Mouse (Mus musculus): ENCODE results near the gene Parp2. TPM values are rescaled to one million over a fixed set of nuclear protein-coding genes. Genes with fewer than 3 reads are reported as not detected.
"Not testable (repeated sequence)": the region's sequence is repeated elsewhere in the genome, so short reads cannot be mapped to it uniquely, and the experiment has no call there.

The Parp2 gene
- total RNA-seq (2015) (63.6 and 99.3 TPM in 2 replicates), total RNA-seq (2017) (92.4 and 99.5 TPM in 2 replicates)

DNA sequence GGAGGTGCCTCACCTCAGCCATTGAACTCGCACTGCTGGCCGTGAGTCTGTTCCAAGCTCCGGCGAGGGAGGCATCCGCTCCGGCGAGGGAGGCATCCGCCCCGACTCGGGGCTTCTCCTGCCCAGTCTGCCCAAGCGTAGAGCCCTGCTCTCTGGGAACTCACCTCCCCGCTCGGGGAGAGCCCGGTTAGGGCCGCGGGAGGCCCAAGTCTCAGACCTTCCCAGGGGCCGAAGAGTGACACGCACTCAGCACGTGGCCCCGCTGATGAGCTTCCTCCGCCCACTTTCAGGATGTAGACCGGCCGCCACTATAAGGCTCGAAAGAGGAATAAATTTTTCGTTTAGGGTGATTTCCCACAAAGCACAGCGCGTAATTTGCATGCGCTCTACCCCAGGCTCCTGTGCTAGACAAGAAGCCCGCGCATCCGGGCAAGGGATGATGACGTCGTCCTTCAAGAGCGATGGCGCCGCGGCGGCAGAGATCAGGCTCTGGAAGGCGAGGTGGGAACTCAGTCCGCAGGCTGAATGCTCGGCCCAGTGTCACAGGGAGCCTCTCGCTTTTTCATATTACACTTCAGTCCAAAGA lies at the start of gene Parp2, which contains the start of gene Ccnb1ip1:
Gene Parp2 (plus strand): TSS at position 355 of the 586 bp plus-strand sequence.
Gene Ccnb1ip1 (minus strand): TSS at position 246 of the 586 bp plus-strand sequence.
- ATAC-seq (replicated peaks; ENCODE audit: poor library complexity): peak; percentile 91

DNA sequence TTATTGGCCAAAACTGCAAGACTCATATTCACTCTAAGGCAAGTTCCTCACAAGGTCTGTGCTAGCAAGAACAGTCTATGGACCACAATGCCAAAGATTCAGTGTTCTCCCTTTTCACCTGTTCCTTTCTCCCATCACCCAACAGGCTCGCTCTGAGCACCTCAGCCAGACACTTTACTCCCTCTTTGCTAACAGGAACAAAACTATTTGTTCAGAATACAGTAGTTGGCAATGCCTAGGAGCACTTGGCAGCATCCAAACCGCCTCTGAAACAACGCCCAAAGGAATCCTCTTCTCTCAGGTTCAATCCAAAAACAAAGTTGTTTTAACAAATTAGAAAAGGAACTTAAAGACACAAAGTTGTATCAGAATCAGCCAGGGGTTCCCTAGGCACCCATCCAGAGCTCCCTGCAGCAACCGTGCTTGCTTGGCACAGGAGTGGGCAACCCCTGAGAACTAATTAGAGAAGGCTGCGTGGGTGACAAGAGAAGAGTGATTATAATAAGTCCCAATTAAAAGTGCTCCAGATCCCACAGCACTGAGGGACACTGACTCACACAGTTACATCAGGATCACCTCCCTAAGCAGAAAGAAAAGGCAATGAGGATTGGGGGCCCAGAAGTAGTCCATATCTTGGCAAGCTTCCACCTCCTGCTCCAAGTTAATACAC lies 49.1 kb upstream of the Parp2 start:
- ATAC-seq (replicated peaks; ENCODE audit: poor library complexity): no peak

DNA sequence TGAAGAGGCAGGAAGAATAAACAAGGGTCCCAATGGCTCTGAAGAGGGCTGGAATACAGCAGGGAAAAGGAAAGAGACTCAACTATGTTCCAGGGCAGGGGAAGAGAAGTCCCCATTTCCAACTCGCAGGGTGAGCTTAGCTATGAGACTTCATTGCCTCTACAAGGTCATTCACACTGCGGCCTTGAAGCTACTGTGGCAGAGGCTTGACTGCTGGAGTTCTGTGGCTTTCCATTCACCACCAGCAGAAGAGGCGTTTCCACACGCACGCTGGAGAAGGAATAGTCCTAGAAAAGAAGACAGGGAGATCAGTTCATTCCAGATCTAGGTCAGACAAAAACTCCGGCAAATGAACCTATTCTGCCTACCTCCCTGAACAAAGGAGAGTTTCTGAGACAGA lies 41.9 kb upstream of the Parp2 start:
- ATAC-seq (replicated peaks; ENCODE audit: poor library complexity): no peak

DNA sequence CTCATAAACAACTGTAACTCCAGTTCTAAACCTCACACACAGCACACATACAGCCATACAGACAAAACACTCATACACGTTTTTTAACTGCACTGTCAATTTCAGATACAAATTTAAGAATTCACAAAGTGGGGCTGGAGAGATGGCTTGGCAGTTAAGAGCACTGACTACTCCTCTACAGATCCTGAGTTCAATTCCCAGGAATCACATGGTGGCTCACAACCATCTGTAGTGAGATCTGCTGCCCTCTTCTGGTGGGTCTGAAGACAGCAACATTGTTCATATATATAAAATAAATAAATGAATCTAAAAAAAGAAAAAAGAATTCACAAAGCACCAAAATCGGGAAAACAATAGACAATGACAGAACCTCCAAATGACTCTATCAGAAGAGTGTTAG lies 36.3 kb upstream of the Parp2 start:
- no peak for ATAC-seq (replicated peaks; ENCODE audit: poor library complexity)

DNA sequence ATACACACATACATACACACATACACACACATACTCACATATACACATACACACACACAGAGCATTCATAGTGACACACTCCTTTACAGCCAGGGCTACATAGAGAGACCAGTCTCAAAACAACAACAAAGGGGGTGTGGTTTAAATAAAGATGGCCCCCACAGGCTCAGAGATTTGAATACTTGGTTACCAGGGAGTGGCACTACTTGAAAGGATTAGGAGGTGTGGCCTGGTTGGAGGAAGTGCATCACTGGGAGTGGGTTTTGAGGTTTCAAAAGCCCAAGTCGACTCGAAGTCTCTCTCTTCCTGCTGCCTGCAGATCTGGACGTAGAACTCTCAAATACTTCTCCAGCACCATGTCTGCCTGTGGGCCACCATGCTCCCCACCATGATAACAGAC lies 25.5 kb upstream of the Parp2 start:
- no peak for ATAC-seq (replicated peaks; ENCODE audit: poor library complexity)

DNA sequence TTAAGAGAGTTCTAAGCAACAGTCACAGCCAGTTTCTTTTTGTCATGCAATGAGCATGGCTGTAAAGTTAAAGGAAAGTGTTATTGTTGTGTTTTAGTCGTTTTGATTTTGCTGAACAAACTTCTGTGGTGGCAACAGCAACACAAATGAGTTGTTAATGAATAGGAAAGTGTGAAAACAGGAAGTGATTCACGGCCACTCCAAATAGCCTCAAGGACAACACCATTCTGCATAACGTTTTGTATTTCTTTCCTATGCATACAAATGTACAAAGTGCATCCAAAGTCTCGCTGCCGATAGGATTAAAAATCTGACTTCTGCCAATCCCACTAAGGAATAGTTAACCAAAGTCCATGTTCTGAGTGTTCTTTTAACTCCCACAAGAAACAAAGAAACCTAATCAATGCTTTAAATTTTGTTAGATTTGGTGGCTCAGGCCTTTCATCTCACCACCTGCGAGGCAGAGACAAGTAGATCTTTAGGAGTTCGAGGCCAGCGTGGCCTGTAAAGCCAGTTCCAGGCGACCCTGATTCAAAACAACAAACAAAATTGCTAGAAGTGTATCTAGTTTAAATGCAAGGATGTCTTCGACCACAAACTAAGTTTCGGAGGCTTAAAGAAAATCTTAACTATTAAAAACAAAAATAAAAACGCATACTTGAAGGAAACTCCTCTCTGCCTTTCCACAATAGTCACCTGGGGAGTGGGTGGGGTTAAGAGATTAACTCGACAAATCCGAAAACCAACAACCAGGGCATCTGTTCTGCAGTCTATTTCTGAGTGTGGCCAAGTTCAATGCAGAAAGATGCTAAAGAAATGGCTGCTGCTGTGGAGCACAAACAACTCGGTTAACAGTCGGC lies 23.0 kb upstream of the Parp2 start:
- no peak for ATAC-seq (replicated peaks; ENCODE audit: poor library complexity)

DNA sequence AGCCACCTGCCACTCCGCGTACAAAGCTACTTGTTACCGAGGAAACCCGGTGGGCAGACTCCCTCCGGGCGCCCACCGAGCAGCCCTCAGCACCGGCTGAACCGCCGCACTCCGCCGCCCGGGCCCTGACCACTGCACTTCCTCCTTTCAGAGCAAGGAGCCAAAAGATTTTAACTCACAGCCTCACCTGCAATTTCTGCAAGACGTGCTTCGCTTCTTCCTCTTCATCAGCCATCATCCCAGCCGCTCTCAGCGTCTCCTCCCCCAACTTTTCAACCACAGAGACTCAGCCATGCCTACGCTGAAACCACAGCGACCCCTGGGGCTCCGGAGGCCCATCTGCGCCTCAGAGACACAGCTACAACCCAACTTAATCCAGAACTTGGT lies 22.4 kb upstream of the Parp2 start, which contains the start of gene Ttc5:
Gene Ttc5 (minus strand): TSS at position 269 of the 387 bp plus-strand sequence.
- peak; percentile 99 for ATAC-seq (replicated peaks; ENCODE audit: poor library complexity)

DNA sequence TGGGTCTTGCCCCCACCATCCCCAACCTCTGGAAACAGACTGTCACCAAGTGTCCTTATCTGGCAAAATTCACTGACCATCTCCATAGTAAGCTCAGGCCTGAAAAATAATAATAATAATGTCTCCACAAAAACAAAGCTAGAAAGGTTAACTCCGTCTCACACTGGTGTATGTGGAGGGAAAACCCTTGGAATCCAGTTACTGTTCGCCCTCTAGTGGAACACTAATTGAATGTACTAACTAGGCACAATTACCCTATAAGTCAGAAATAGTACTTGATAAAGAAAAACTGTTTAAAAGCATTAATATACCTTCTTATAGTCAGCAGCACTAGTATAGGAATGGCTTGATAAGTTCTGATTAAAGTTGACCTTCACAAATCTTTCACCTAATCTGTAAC lies 19.5 kb upstream of the Parp2 start:
- peak; percentile 43 for ATAC-seq (replicated peaks; ENCODE audit: poor library complexity)

DNA sequence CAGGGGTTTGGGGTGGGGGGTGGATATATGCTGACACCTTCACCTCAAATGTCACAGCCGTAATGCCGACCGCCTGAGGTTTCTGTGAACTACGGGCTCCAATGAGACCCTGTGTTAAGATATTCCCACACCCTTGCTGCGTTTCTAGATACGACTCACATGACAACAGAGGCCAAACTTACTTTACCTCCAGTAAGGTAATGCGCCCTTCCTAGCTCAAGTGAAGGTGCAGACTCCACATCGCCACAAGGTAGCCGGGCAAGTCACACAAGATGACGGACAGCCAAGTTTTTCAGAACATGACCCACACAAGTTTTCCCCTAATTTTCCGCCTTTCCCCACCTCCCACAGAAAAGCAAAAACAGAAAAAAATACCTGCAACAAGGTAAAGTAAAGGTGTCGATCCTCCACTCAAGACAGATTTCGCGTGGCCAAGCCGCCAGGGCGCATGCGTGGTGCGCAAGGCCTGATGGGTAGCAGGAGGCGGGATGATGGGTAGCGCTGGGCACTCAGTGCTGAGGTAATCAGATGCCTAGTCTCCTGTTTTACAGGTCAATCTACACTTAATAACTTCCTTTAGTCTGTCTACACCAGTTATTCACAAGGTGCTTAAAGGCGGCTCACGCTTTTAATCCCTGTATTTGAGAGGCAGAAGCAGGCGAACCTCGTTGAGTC lies 12.2 kb upstream of the Parp2 start:
- ATAC-seq (replicated peaks; ENCODE audit: poor library complexity): no peak

DNA sequence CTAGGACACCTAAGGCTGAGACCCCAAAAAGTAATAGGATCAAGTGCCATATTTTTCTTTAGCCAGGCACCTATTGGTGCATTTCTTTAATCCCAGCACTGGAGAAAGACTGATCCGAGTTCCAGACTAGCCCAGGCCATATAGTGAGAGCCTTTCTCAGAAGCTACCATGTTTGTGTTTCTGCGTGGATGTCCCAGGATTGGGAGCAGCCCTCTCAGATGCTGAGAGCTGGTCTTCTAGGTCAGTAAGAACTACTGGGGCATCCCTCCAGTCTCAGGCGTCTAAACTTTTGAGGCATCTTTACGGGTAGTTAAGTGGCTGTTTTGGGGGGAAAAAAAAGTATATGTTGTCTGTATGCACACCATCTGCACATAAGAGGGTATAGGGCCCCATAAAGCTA lies 11.7 kb upstream of the Parp2 start:
- no peak for ATAC-seq (replicated peaks; ENCODE audit: poor library complexity)

DNA sequence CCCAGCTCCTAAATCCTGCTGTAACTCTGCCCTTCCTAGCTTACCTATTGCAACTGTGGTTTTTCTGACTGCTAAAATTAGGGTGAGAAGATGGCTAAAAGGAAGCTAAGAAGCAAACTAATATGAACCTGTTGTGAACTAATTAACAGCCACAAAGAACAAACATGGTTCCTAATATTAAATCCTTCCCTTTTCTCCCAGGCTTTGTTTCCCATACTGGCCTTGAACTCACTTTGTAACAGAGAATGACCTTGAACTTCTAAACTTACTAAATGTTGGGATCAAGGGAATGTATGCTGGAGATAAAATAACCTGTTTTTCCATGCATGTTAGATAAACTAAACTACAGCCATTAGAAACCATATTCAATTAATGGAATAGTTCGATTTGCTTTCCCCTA lies 11.2 kb upstream of the Parp2 start:
- no peak for ATAC-seq (replicated peaks; ENCODE audit: poor library complexity)

DNA sequence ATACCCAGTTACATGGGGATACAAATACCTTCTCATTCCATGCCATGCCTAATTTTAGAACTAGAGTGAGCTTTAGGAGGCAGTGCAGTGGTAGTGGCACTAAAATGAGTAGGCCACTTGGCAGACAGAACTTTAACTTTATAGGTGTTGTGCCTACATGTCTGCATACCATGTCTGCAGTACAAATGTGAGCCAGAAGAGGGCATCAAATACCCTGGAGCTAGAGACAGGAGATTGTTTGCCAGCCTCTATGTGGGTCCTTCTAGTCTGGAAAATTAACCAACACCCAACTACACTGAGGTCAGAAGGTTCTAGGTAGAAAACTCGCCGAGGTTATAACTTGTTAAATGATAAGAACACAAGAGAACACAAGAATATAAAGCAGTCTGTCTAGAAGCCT lies 9.1 kb upstream of the Parp2 start:
- ATAC-seq (replicated peaks; ENCODE audit: poor library complexity): peak; percentile 81

DNA sequence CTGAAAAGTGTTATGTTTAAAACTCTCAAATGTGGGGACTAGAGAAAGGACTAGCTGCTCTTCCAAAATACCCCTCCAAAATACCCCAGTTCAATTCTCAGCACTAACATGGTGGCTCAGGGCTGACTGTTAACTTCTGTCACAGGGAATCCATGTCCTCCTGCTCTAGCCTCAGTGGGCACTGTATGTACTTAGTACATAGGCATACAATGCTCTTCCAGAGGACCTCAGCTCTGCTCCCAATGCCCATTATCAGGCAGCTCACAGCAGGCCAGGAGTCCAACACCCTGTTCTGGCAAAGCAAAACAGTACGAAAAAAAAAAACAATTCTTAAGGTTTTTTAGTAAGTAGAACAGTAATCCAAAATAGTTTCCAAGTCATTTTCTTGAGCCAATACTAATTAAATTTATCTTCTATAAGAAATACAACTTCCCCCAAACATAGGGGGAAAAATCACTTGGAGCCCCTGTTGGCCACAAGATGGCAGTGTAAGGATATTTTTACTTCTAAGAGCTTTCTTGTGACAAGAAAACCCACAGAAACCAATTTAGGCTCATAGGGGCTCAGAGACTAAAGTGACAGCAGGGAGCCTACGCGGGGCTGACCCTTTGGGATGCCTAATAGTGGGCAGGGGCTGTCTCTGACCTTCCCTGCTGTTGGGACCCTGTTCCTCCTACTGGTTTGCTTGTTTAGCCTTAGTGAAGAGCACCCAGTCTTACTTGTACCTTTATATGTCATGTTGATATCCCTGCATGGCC lies 8.0 kb upstream of the Parp2 start:
- peak; percentile 83 for ATAC-seq (replicated peaks; ENCODE audit: poor library complexity)

DNA sequence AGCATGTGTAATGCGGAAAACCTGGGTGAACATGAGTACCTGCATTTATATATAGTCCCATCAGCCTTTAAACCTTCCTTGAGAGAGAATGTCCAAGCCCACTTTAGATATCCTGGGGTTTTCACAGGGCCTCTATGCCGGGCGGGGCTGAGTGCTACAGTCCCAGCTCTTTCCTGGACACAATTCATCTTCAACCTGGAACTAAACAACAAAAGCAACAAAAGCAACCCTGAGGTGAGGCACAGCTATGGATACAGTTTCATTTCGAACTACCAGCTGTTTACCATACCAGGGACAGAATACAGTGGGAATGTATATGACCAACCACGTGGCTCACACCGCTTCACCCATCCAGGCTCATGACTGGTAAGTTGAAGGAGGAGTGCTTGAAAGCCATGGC lies 5.2 kb upstream of the Parp2 start:
- no peak for ATAC-seq (replicated peaks; ENCODE audit: poor library complexity)

DNA sequence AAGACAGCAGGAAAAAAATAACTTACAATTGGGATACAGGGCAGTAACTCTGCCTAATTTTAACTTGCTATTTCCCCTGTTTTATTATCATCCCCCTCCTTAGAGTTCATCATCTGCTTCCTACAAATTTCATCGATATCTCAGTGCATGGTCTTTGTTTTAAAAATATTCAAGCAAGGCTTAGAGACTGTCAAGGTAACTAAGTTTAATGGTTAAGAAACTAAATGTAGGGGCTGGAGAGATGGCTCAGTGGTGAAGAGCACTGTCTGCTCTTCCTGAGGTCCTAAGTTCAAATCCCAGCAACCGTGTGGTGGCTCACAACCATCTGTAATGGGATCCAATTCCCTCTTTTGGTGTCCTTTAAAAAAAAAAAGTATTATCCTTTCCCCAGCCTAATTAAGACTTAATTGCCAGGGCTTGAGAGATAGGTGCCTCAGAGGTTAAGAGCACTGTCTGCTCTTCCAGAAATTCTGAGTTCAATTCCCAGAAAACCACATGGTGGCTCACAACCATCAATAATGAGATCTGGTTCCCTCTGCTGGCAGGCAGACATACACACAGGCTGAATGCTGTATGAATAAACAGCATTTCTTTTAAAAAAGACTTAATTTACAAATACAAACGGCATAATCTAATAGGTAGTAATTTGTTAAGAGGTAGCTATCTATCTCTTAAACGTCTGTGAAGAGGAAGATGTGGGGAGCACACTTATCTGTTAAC lies 4.6 kb upstream of the Parp2 start:
- no peak for ATAC-seq (replicated peaks; ENCODE audit: poor library complexity)

DNA sequence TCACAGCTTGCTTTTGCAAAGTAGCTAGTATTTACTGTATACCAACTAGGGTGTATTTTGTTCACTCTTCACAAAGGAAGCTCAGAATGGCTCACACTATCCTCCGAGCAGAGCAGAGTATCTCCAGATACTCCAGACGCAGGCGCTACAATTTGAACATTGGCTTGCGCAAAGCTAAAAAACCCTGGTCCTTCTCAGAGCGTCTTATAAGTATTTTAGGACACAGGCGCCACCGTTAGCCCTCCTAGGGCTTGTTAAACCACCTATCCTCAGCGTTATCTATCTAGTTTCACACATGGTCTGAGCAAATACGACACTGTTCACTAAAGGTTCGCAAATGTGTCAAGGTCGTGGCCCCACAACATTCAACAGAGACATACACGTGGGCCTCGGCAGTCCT lies 3.0 kb upstream of the Parp2 start:
- ATAC-seq (replicated peaks; ENCODE audit: poor library complexity): no peak

DNA sequence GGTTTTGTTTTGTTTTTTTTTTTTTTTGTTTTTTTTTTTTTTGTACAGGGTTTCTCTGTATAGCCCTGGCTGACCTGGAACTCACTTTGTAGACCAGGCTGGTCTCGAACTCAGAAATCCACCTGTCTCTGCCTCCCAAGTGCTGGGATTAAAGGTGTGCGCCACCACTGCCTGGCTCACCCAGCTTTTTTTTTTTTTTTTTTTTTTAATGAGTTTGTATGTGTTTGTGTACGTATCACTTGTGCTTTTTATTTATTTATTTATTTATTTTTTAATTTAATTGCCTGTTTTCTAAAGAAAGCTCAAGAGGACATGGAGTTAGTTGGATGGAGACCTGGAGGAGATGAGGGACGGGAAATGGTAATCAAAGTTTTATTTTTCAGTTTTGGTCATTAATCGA lies 1.2 kb upstream of the Parp2 start:
- not testable (repeated sequence) for ATAC-seq (replicated peaks; ENCODE audit: poor library complexity)

DNA sequence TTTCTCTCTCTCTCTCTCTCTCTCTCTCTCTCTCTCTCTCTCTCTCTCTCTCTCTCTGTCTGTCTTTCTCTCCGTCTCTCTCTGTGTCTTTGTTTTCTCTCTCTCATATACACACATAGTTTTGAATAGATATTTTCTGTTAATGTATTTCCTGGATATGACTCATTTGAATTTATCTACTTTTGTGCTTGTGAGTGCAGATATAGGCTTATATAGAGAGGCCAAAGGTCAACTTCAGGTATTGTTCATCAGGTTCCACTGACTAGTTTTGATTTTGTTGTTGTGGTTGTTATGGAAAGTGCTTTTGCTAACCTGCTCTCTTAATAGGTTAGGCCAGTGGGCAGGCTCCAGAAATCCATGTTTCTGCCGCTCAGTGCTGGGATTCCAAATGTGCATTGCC lies 5.4 kb downstream of the Parp2 start:
- no peak for ATAC-seq (replicated peaks; ENCODE audit: poor library complexity)

DNA sequence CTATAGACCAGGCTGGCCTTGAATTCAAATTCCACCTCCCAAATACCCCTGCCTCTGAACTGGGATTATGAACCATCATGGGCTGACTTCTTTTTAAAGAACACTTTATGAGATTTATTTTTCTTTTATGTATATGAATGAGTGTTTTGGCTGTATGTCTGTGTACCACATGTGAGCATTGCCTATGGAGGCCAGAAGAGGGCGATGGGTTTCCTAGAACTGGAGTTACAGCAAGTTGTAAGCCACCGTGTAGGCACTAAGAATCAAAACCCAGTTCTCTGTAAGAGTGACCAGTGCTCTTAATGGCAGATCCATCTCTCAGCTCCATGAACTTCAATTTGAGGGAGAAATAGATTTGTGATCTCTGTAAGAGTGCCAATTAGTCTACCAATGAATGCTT lies 15.6 kb downstream of the Parp2 start:
- ATAC-seq (replicated peaks; ENCODE audit: poor library complexity): peak; percentile 46; the same call in 1 of the 2 replicates

DNA sequence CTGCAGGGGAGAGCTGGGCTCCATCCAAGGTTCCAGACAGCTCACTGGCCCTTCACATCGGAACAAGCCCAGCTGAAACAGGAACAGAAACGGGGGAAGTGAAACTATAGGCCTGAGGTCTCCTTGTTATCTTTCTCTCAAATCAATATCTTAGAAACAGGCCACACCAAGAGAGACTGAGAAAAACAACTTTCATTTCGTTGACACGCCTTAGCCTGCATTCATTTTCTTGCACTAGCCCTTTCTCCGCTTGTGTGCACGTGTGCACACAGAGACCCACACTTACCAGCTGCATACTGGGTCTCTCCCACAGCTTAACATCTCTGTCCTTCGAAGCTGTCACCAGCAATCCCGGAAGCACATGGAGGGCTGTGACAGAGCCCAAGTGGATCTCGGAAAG lies 16.6 kb downstream of the Parp2 start:
- ATAC-seq (replicated peaks; ENCODE audit: poor library complexity): peak; percentile 86
